Comparison of ENCODE assay signal across 28 mouse cellular contexts in the genomic region with DNA sequence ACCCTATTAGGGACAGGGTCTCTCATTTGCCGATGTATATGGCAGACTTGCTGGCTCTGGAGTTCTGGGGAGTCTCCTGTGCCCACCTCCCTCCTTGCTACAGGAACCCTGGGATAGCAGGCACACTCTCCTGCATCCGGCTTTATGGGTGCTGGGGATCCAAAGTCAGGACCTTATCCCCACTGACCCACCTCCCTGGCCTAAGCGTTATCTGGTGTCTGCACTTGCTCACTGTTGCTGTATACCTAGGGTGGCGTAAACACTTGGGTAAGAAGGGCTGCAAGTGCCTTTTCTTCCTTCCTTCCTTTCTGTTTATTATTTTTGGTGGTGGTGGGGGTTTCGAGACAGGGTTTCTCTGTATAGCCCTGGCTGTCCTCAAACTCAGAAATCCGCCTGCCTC. TPM values are rescaled to one million over a fixed set of nuclear protein-coding genes. Genes with fewer than 3 reads are reported as not detected.
DNase-seq lines count a peak whose midpoint lies in the region; ATAC-seq and TF ChIP-seq lines count a peak whose summit lies in the region.
"Had no signal": no experiment of that assay in that cellular context is flagged by ENCODE, and none has a peak within 500 bp of the region (broad histone marks: within the 10 kb centered on the region; RNA-seq: fewer than 3 reads in every experiment).

No protein-coding gene starts in this region.

- no peaks in the 10 kb centered on the region for H3K27me3 ChIP-seq in heart, embryonic 10.5 days (ENCODE audit: insufficient read depth, poor library complexity, severe bottlenecking)
- H3K27me3 ChIP-seq in liver, postnatal 0 days (ENCODE audit: insufficient read depth, low read length), result no peaks in the 10 kb centered on the region
- no peaks in the 10 kb centered on the region for H3K27me3 ChIP-seq in liver, embryonic 15.5 days
- no peaks in the 10 kb centered on the region for H3K27me3 ChIP-seq in midbrain, embryonic 13.5 days
- H3K27me3 ChIP-seq: embryonic facial prominence, embryonic 12.5 days; embryonic facial prominence, embryonic 15.5 days; hindbrain, embryonic 13.5 days; Patski had no signal

- intact Hi-C loops in heart, postnatal 10 days (cut with DNase I), result no loop called here

- no peaks in the 10 kb centered on the region for H3K4me1 ChIP-seq in heart, embryonic 10.5 days
- no peaks in the 10 kb centered on the region for H3K4me1 ChIP-seq in liver, postnatal 0 days (ENCODE audit: insufficient read depth)
- H3K4me1 ChIP-seq in liver, embryonic 15.5 days (replicated peaks), result peaks cover 11% of the 10 kb centered on the region
- no peaks in the 10 kb centered on the region for H3K4me1 ChIP-seq in midbrain, embryonic 13.5 days (replicated peaks)
- H3K4me1 ChIP-seq: embryonic facial prominence, embryonic 12.5 days; embryonic facial prominence, embryonic 15.5 days; hindbrain, embryonic 10.5 days; hindbrain, embryonic 13.5 days had no signal

- H3K9me3 ChIP-seq in heart, embryonic 10.5 days, result no peaks in the 10 kb centered on the region
- peaks cover 2% of the 10 kb centered on the region; the same call in 1 of the 2 replicates for H3K9me3 ChIP-seq in liver, postnatal 0 days (ENCODE audit: low read length)
- no peaks in the 10 kb centered on the region for H3K9me3 ChIP-seq in liver, embryonic 15.5 days (replicated peaks)
- 0 out of 2 replicates have a peak, but pooled peaks cover 3% of the 10 kb centered on the region for H3K9me3 ChIP-seq in midbrain, embryonic 13.5 days
- H3K9me3 ChIP-seq: embryonic facial prominence, embryonic 12.5 days; embryonic facial prominence, embryonic 15.5 days; hindbrain, embryonic 10.5 days; hindbrain, embryonic 13.5 days had no signal

- ATAC-seq in liver, postnatal 0 days, result no peak
- peak; percentile 58; the same call in 1 of the 2 replicates for ATAC-seq in liver, embryonic 15.5 days (ENCODE audit: insufficient read depth)
- no peak for ATAC-seq in midbrain, embryonic 13.5 days
- no peak for ATAC-seq in megakaryocyte progenitor cell, adult 5-6 weeks (replicated peaks; ENCODE audit: poor library complexity)
- ATAC-seq: forebrain, embryonic 14.5 days; forebrain, postnatal 0 days; hindbrain, embryonic 16.5 days; Patski had no signal

- 88% methylated on average over 6 of the region's 6 CpGs for WGBS in heart, embryonic 10.5 days
- 81% methylated on average over 6 of the region's 6 CpGs for WGBS in liver, postnatal 0 days (ENCODE audit: insufficient replicate concordance)
- 69% methylated on average over 6 of the region's 6 CpGs for WGBS in liver, embryonic 15.5 days (ENCODE audit: insufficient replicate concordance)
- 96% methylated on average over 6 of the region's 6 CpGs for WGBS in midbrain, embryonic 13.5 days

- no peak overlapping the region for H3K4me3 ChIP-seq in heart, embryonic 10.5 days
- no peak overlapping the region for H3K4me3 ChIP-seq in liver, postnatal 0 days (ENCODE audit: low read depth, low read length)
- H3K4me3 ChIP-seq in liver, embryonic 15.5 days (replicated peaks), result no peak overlapping the region
- H3K4me3 ChIP-seq in midbrain, embryonic 13.5 days (replicated peaks), result no peak overlapping the region
- H3K4me3 ChIP-seq: embryonic facial prominence, embryonic 12.5 days; embryonic facial prominence, embryonic 15.5 days; gastrocnemius, adult 2 months; heart, adult 2 months; hindbrain, embryonic 10.5 days; hindbrain, embryonic 13.5 days had no signal

- H3K9ac ChIP-seq in liver, postnatal 0 days (replicated peaks), result no peak overlapping the region
- H3K9ac ChIP-seq in liver, embryonic 15.5 days, result no peak overlapping the region
- no peak overlapping the region for H3K9ac ChIP-seq in midbrain, embryonic 13.5 days (replicated peaks)
- H3K9ac ChIP-seq: embryonic facial prominence, embryonic 12.5 days; embryonic facial prominence, embryonic 15.5 days; forebrain, postnatal 0 days; hindbrain, embryonic 13.5 days had no signal

- no peak overlapping the region for H3K27ac ChIP-seq in heart, embryonic 10.5 days
- H3K27ac ChIP-seq in liver, postnatal 0 days (ENCODE audit: low read depth), result no peak overlapping the region
- 0 out of 2 replicates have a peak overlapping the region, but pooled peaks have one; percentile 38 for H3K27ac ChIP-seq in liver, embryonic 15.5 days (replicated peaks)
- H3K27ac ChIP-seq in midbrain, embryonic 13.5 days, result no peak overlapping the region
- H3K27ac ChIP-seq: embryonic facial prominence, embryonic 12.5 days; embryonic facial prominence, embryonic 15.5 days; gastrocnemius, adult 2 months; heart, adult 2 months; hindbrain, embryonic 10.5 days; hindbrain, embryonic 13.5 days had no signal

- peak; percentile 85 for DNase-seq in heart, embryonic 10.5 days (ENCODE audit: low spot score)
- DNase-seq in heart, postnatal 10 days, result no peak
- peak; percentile 34 for DNase-seq in liver
- DNase-seq in liver, postnatal 0 days, result no peak
- DNase-seq: adrenal gland, postnatal 10 days; adrenal gland, postnatal 36 days; cerebellum, adult 18-20 months; cerebellum, adult 9-10 months; cerebellum, postnatal 14 days; forebrain, postnatal 0 days; gastrocnemius, adult 2 months; gastrocnemius, postnatal 14 days; heart, adult 2 months; heart, postnatal 36 days had no signal

- no peak for TF ChIP-seq EP300 in liver, postnatal 0 days (IDR thresholded peaks at IDR 0.05; ENCODE audit: low read depth)

- TF ChIP-seq CTCF in liver, postnatal 0 days (IDR thresholded peaks at IDR 0.05; ENCODE audit: low read depth), result no peak

- no peak overlapping the region for H3K4me2 ChIP-seq in liver, postnatal 0 days (ENCODE audit: low read depth, low read length)
- H3K4me2 ChIP-seq in liver, embryonic 15.5 days, result no peak overlapping the region
- no peak overlapping the region for H3K4me2 ChIP-seq in midbrain, embryonic 13.5 days (replicated peaks)
- H3K4me2 ChIP-seq: embryonic facial prominence, embryonic 12.5 days; embryonic facial prominence, embryonic 15.5 days; hindbrain, embryonic 13.5 days had no signal

- H3K36me3 ChIP-seq in heart, embryonic 10.5 days, result peaks cover 65% of the 10 kb centered on the region
- peaks cover 21% of the 10 kb centered on the region; the same call in 1 of the 2 replicates for H3K36me3 ChIP-seq in liver, postnatal 0 days (replicated peaks; ENCODE audit: insufficient read depth, low read length)
- H3K36me3 ChIP-seq in liver, embryonic 15.5 days (replicated peaks), result peaks cover 48% of the 10 kb centered on the region
- peaks cover 58% of the 10 kb centered on the region for H3K36me3 ChIP-seq in midbrain, embryonic 13.5 days

RNA-seq across cellular contexts. Expression of gene Cnpy3, which starts 10.7 kb away (rescaled TPM):
- polyA plus RNA-seq in heart, embryonic 10.5 days (2016; fragmentation: Nextera tagmentation; extraction: Ambion mirVana), result 63.2 and 68.4 TPM in 2 replicates
- 10 to 100 TPM; 23.9 to 25.8 TPM for total RNA-seq in heart, postnatal 10 days (2021)
- polyA plus RNA-seq in liver, postnatal 0 days (2015; fragmentation: Nextera tagmentation; extraction: Ambion mirVana), result 23.0 and 24.1 TPM in 2 replicates
- 25.9 and 26.8 TPM in 2 replicates for polyA plus RNA-seq in liver, embryonic 15.5 days (2015; fragmentation: Nextera tagmentation; extraction: Ambion mirVana)
- 55.7 and 59.8 TPM in 2 replicates for polyA plus RNA-seq in midbrain, embryonic 13.5 days (2015; fragmentation: Nextera tagmentation; extraction: Ambion mirVana)
- total RNA-seq in megakaryocyte progenitor cell, adult 5-6 weeks (2015), result 30.6 and 34.3 TPM in 2 replicates
- 101 and 102 TPM in 2 replicates for total RNA-seq in megakaryocyte progenitor cell, adult 5-6 weeks (2017)

RNA-seq across cellular contexts. Expression of gene Gnmt, which starts 12.3 kb away (rescaled TPM):
- polyA plus RNA-seq in heart, embryonic 10.5 days (2016; fragmentation: Nextera tagmentation; extraction: Ambion mirVana), result 0.83 and 2.3 TPM in 2 replicates
- total RNA-seq in heart, postnatal 10 days (2021), result under 1 TPM; 0.32 to 0.93 TPM
- 707 and 780 TPM in 2 replicates for polyA plus RNA-seq in liver, postnatal 0 days (2015; fragmentation: Nextera tagmentation; extraction: Ambion mirVana)
- 59.8 and 101 TPM in 2 replicates for polyA plus RNA-seq in liver, embryonic 15.5 days (2015; fragmentation: Nextera tagmentation; extraction: Ambion mirVana)
- 0.80 and 0.81 TPM in 2 replicates for polyA plus RNA-seq in midbrain, embryonic 13.5 days (2015; fragmentation: Nextera tagmentation; extraction: Ambion mirVana)
- total RNA-seq in megakaryocyte progenitor cell, adult 5-6 weeks (2015), result not detected in 2 replicates
- total RNA-seq in megakaryocyte progenitor cell, adult 5-6 weeks (2017), result not detected in 2 replicates
- total RNA-seq: common myeloid progenitor, adult 5-6 weeks; forebrain, postnatal 0 days had no signal

RNA-seq across cellular contexts. Expression of gene Ptcra, which starts 22.2 kb away (rescaled TPM):
- 0.39 and 0.60 TPM in 2 replicates for polyA plus RNA-seq in heart, embryonic 10.5 days (2016; fragmentation: Nextera tagmentation; extraction: Ambion mirVana)
- total RNA-seq in heart, postnatal 10 days (2021), result not detected
- 0.11 and 0.14 TPM in 2 replicates for polyA plus RNA-seq in liver, postnatal 0 days (2015; fragmentation: Nextera tagmentation; extraction: Ambion mirVana)
- polyA plus RNA-seq in liver, embryonic 15.5 days (2015; fragmentation: Nextera tagmentation; extraction: Ambion mirVana), result 0.09 and 0.15 TPM in 2 replicates
- polyA plus RNA-seq in midbrain, embryonic 13.5 days (2015; fragmentation: Nextera tagmentation; extraction: Ambion mirVana), result 0.24 and 0.46 TPM in 2 replicates
- 0.72 and 0.73 TPM in 2 replicates for total RNA-seq in megakaryocyte progenitor cell, adult 5-6 weeks (2015)
- total RNA-seq in megakaryocyte progenitor cell, adult 5-6 weeks (2017), result not detected in 2 replicates
- total RNA-seq: adrenal gland, adult 18-20 months; adrenal gland, postnatal 10 days; adrenal gland, postnatal 36 days; common myeloid progenitor, adult 5-6 weeks; forebrain, postnatal 0 days; gastrocnemius, adult 2 months; gastrocnemius, postnatal 14 days; heart, adult 2 months; heart, postnatal 36 days had no signal
- polyA plus RNA-seq: gonadal fat pad, adult 2 months; heart, postnatal 0 days; hindbrain, embryonic 16.5 days had no signal

RNA-seq across cellular contexts. Expression of gene Pex6, which starts 30.0 kb away (rescaled TPM):
- polyA plus RNA-seq in heart, embryonic 10.5 days (2016; fragmentation: Nextera tagmentation; extraction: Ambion mirVana), result 14.0 and 21.9 TPM in 2 replicates
- total RNA-seq in heart, postnatal 10 days (2021), result 10 to 100 TPM; 18.9 to 19.9 TPM
- 11.6 and 12.6 TPM in 2 replicates for polyA plus RNA-seq in liver, postnatal 0 days (2015; fragmentation: Nextera tagmentation; extraction: Ambion mirVana)
- 9.7 and 11.9 TPM in 2 replicates for polyA plus RNA-seq in liver, embryonic 15.5 days (2015; fragmentation: Nextera tagmentation; extraction: Ambion mirVana)
- polyA plus RNA-seq in midbrain, embryonic 13.5 days (2015; fragmentation: Nextera tagmentation; extraction: Ambion mirVana), result 21.3 and 24.3 TPM in 2 replicates
- 7.8 and 10.2 TPM in 2 replicates for total RNA-seq in megakaryocyte progenitor cell, adult 5-6 weeks (2015)
- total RNA-seq in megakaryocyte progenitor cell, adult 5-6 weeks (2017), result 11.3 TPM in 2 replicates

RNA-seq across cellular contexts. Expression of gene 2310039H08Rik, which starts 31.1 kb away (rescaled TPM):
- 45.8 and 51.2 TPM in 2 replicates for polyA plus RNA-seq in heart, embryonic 10.5 days (2016; fragmentation: Nextera tagmentation; extraction: Ambion mirVana)
- total RNA-seq in heart, postnatal 10 days (2021), result 10 to 100 TPM; 26.8 to 28.2 TPM
- polyA plus RNA-seq in liver, postnatal 0 days (2015; fragmentation: Nextera tagmentation; extraction: Ambion mirVana), result 192 and 213 TPM in 2 replicates
- polyA plus RNA-seq in liver, embryonic 15.5 days (2015; fragmentation: Nextera tagmentation; extraction: Ambion mirVana), result 47.5 and 52.0 TPM in 2 replicates
- polyA plus RNA-seq in midbrain, embryonic 13.5 days (2015; fragmentation: Nextera tagmentation; extraction: Ambion mirVana), result 53.4 and 54.0 TPM in 2 replicates
- 27.3 and 28.5 TPM in 2 replicates for total RNA-seq in megakaryocyte progenitor cell, adult 5-6 weeks (2015)
- total RNA-seq in megakaryocyte progenitor cell, adult 5-6 weeks (2017), result 10.0 and 16.5 TPM in 2 replicates

Comparison
In these comparisons a context has a peak if more than half of its experiments do, and no peak if none do; other contexts are left out.
1. DNase-seq: peak in heart, embryonic 10.5 days (single experiment) and liver (single experiment); none in heart, postnatal 10 days (0 of 2) and liver, postnatal 0 days (single experiment).
2. RNA of gene Gnmt, which starts 12.3 kb away (polyA plus RNA-seq): 707 to 780 TPM in liver, postnatal 0 days and 59.8 to 101 TPM in liver, embryonic 15.5 days; 0.83 to 2.3 TPM in heart, embryonic 10.5 days and 0.80 to 0.81 TPM in midbrain, embryonic 13.5 days; every median in the first group is over 10 times any median in the second.